Mouse (Mus musculus): ENCODE measurements around the gene Kcnq1.

DNA sequence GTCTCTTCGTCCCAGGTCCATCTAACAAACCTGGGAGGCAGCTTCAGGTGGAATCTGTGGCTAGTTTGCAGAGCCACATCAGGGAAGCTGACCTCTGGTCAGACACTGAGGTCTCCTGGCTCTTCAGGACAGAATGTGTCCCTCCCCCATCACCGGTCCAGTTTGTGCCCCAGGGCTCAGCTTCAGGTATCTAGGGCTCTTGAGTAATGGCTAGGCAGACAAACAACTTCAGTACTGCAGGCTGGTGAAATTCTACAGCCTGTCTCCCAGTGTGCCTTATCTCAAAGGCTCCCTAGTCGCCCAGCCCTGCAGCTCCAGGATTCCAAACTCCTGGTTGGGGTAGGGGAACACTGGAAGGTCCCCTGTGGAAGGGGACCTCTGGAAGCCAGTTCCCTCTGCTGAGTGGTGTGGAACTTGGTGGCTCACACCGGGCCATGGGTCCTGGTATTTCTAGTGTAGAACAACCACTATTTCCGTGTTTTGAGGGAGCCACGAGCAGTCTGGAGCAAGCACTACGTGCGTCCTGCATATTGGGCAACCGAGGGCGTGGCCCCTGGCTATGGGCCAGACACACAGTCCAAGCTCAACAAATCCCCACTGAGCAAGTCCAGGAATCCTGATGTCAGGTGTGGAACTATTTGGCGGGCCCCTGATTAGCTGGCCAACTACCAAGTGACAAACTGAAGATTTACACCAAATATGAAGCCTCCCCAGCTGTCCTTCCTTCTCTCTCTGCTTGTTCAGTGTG lies 207.6 kb downstream of the Kcnq1 start:
- TF ChIP-seq EP300 (IDR thresholded peaks at IDR 0.05; ENCODE audit: low read depth) (no peak), CTCF (IDR thresholded peaks at IDR 0.05; ENCODE audit: low read depth) (no peak)
